Mouse (Mus musculus): Measurements from ENCODE around the gene Gm20388.

The Gm20388 gene

DNA sequence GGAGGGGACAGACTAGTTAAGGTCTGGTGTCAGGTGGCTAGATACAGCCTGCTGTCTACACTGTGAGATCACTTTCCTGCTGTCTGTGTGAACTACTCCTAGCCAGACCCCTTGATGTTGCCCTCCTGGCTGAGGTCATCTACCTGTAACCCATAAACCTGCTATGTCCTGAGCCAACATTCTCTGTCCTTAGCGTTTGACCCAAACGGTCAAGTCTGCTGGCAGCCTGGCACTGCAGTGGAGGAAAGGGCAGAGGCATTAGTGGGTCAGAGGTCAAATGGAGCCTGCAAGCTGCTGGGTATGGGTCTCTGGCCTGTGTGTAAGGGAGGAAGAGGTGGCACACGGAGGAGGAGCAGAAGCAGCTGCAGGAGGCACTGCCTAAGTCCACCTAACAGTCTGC lies 4362.2 kb downstream of the Gm20388 start:
- intact Hi-C loops (cut with DNase I) = no loop called here

DNA sequence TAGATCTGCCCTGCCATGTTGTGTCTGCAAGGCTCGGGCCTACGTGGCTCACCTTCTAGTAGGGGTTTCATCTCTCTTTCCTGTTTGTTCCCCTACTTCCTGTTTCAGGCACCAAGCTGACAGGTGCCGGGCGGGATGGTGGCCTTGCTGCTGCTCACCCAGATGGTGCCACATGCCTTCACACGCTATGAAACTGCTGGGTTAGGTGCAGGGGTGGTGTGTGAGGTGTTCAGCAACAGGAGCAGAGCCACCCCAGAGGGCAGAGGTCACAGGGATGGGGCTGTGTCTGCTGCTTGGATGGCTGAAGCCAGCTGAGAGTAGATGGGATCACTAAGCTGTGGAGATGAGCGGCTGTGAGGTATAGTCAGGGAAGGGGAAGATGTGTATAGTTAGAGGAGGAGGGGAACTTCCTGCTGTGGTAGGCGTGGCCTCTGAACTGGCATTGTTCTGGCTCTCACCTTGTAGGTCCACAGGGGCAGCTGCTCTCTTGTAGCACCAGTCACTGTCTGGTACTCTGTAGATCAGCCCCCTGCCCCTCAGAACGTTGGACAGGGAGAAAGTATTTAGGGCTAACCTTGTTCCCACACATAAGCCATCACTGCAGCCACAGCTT lies 4363.1 kb downstream of the Gm20388 start:
- intact Hi-C loops (cut with DNase I) = no loop called here

DNA sequence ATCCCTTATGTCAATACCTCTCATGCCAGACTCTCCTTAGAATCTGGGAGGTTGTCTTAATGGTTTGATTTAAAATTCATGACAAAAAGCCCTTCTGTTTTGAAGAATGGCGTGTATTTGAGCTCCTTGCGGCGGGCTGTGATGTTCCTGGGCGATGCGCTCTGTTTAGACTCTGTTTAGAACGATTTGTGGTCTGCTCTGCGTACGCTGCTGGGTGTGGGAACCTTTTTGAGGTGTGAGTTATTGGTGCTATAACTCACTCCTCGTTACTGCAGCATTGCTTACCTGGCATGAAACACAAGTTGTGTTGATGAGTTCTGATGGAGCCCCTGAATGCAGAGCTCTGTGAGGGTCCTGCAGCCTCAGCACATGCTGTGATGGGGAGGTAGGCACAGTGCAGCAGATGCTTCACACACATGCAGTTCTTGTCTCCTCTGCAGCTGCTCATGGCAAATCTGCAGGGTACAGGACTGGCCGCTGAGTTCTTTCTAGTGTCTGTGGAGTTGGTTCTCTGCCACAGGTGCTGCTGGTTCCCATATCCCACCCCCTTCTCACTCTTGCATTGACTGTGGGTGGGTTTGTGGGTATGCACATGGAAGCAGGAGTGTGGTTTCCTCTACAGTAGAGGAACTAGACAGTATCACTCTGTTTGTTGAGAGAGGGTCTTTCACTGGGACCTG lies 4363.9 kb downstream of the Gm20388 start:
- intact Hi-C loops (cut with DNase I) = no loop called here

DNA sequence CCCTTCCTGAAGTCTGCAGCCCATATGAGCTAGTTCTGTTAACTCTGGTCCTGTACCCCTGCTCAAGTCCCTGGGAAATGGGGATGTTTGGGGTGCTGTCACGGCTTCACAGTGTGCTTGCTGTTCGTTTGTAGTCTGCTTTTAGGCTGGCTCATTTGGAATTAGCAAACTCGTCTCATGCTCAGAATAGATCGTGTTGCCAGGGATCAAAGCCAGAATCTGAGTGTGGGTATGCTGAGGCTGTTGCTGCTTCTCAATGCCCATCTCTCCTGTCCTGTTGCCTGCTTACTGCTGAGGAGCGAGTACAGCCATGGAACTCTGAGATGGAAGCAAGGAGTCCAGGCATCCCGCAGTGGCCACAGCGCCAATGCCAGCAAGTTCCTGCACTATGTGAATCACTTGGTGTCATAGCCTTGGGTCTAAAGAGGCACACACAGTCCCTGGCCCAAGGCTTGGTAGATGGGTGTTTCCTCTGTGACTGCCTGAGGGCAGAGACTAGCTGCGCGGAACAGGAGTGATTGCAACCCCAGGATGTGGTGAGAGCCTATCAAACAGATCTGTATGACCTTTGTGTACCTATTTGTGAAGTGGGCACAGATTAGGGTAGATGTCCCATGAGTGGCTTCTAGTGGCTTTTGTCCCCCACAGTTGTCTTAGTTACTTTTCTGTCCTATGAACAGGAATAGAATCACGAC lies 4364.9 kb downstream of the Gm20388 start:
- intact Hi-C loops (cut with DNase I) = no loop called here

DNA sequence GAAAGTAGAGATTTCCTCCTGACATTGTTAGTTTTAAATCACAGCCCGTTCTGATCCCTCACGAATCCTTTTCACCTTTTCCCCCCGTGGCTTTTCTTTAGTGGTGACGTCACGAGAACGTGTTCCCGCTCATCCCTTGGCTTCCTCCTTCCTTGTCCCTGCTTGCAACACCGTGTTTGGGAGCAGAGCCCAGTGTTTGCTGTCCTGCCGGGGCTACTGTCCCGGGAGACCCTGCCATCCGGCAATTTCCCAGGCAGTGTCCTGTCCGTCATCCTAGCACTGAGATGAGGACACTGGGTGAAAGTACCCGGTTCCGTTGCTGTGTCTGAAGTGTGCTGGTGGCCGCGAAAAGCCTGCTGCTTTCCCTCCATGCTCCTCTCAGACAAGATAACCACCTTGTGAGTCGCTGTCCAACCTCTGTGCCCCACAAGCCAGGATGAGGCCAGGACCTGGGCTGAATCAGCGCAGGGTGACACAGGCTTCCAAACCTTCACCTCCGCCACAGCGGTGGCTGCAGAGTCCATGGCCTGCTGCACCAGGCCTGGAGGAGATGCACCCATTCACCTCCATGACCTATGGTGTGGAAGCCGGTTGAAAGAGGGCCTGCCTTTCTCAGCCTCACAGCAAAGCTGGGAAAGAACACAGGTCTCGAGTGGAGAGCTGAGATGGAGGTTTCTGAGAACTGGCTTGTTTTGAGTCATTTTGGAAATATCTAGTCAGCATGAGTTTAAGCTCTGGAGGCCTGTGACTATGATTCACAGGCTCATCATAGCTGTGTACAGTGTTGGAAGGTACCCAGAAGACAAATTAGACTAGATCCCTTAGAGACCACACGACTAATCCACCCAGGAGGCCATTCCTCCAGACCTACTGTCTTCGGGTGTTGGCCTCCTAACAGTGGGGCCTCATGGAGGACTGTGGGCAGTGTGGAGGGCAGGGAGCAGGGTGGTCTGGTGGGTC lies 4367.6 kb downstream of the Gm20388 start:
- intact Hi-C loops (cut with DNase I) = no loop called here

DNA sequence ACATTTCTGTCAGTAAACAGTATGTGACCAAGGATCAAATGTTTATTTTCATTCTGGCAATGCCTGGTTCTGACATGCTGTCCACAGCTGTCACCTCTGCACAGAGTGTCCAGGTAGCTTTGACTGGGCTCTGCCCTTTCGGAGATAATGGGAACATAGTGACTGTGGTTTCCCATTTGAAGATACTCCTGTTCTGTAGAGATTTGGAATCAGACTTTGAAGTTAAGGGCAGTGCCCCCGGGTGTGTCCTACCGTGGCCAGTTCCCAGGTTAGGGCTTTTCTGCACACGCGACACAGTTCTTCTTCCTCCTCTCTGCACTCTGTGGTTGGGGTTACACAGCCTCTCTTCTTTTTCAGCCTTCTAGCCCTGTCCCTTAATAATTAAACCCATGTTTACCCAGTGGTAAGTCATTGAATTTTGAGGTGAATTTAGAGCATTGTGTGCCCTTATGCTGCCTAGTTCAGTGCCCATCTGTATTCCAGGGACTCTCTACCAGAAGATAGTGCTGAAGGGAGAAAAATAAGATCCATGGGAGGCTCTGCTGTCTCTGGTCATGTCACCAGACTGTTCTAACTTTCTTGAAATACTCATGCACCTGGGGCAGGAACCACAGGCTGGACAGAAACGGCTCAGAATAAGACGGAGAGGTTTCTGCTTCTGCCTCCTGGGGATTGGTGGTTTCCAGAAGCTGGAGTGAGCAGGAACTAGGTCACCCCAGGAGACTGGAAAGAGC lies 4368.5 kb downstream of the Gm20388 start:
- intact Hi-C loops (cut with DNase I) = no loop called here

DNA sequence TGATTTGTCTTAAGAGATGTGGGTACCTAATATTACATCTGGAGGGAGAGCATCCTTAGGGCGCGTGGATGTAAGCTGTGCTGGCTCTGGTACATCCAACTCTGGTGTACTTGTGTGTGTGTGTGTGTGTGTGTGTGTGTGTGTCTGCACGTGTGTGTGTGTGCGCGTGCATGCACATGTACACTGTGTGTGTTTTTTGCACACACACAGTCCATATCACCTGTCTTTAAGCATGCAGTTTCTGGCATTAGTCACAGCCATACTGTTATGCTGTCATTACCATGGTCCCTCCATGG lies 4369.0 kb downstream of the Gm20388 start:
- intact Hi-C loops (cut with DNase I) = no loop called here

DNA sequence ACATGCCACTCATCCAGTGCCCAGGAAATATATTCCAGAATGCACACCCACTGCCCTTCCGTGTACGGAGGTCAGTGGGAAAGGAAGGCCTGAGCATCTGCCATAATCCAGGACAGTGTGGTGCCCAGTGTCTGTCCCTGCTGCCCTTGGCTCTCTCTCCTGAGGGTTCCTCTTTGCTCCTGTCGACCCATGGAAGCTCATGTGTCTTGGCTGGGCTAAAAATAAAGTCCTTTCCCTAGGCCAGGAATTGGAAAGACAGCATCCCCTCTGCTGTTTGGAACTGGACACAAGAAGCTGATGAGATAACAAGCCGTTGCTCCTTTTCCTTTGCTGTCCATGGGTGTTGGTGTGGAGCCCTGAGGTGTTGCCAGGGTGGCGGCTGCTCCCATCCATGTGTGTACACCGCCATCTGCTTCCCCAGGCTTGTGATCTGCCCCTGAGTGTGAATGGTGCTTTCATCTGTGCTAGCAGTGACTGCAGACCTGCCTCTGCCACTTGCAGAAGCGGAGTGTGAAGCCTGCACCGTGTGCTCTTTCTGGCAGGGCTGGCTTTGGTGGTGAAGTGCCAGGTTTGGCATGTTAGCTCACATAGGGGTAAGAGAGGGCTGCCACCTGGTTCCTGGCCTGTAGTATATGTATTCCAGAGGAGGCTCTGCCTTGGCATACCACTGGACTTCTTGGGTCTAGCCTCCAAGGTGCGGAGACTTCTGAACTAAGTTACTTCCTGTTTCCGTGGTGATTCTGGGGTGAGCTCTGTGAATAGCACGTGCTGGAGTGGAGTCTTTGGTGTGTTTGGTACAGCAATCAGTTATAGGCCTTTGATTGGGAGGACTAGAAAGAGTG lies 4371.3 kb downstream of the Gm20388 start:
- intact Hi-C loops (cut with DNase I) = no loop called here

DNA sequence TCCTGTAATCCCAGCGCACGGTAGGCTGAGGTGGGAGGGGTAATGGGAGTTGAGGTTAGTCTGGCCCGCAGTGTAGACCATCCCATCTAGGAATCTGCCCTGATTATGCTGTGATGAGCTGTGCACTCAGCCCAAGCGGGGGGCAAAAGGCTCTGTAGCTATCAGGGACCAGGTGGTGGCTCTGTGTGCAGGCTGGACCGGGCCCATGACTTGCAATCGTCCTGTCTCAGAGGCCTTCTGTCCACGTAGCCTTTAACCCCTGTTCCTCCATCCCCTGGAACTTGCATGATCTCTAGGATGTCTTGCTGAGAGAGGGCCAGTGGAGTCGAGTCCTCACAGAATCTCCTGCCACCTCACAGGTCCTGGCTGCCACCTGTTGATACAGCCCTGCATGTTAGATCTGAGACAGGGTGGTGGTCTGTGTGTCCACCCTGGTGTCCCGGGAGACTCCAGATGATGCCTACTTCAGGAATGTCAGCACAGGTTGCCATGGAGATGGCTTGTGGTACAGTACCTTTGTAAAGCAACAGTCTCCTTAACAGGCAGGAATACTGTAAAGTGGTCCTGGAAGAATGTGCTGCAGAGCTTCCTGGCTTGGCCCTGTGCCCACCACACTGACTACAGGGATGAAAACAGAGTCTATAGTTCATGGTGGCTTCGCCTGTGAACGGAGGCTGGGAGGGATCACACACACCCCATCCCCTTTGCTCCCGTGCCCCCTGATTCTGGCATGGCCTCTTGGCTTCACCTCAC lies 4372.4 kb downstream of the Gm20388 start:
- intact Hi-C loops (cut with DNase I) = no loop called here

DNA sequence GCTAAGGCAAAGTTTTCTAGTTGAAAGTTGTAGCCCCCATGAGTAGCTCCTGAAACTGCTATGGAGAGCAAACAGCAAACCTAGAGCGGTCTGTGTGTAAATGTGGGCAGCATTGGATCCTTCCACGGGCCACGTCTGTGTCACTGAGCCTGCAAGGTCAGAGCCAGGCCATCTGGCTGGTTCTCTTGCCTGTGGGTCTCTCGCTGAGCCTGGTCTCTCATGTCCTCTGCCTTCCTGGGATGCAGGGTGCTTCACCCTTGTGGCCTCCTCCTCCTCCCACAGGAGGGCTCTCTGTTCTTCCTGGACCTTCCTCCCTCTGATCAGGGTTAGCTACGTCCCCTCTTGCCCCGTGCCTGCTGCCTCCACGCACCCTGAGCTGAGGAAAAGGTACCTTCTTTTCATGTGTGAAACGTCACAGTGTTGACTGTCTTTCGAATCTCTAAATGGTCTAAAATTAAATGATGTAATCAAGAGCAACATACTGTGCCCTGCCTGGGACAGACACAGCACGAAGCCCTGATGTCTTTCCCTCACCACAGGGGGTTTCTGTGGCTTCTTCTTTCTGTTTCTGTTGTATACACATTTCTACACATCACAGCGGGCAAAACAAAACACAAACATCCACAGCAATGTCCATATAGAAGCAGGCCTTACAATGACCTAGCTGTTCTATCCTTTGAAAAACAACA lies 4373.1 kb downstream of the Gm20388 start:
- intact Hi-C loops (cut with DNase I) = no loop called here

DNA sequence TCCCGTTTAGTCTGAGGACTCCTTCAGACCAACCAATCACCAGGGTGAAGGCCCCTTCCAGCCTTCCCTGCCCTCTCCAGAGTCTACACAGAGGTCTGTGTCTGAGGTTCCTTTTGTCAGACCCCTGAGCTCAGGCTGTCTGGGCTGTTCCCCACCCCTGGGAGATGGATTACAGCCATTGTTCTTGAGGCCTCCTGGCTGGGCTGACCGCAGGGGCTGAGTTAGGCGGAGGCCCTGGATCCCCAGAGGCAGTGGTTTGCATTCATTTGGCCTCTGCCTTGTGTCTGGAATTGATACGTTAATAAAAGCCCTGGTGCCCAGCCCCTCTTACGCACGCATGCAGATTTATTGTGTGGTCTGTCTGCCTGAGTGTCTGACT lies 4373.7 kb downstream of the Gm20388 start:
- intact Hi-C loops (cut with DNase I) = no loop called here

DNA sequence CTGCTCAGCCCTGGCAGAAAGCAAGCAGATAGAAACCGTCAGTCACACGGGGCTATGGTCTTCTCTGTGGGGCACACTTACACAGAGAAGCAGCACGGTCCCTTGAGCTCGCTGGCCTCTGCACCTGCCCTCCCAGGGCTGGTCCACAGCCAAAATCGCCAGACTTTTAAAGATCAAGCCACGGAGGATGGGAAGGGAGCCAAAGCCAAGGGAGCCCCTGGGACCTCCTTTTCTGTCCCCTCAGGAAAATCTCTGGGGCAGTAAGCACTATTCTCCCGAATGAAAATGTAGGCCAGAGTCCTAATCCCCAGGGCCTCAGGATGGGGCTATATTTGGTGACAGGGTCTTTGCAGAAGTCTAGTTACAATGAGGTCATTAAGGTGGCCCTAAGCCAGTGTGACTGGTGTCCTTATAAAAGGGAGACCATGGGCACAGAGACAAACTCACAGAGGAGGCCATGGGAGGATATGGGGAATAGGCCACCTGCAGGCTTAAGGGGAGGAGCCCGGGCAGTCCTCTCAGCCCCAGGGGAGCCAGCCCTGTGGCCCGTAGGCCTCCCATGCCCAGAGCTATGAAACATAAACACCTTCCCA lies 4374.4 kb downstream of the Gm20388 start:
- intact Hi-C loops (cut with DNase I) = no loop called here

DNA sequence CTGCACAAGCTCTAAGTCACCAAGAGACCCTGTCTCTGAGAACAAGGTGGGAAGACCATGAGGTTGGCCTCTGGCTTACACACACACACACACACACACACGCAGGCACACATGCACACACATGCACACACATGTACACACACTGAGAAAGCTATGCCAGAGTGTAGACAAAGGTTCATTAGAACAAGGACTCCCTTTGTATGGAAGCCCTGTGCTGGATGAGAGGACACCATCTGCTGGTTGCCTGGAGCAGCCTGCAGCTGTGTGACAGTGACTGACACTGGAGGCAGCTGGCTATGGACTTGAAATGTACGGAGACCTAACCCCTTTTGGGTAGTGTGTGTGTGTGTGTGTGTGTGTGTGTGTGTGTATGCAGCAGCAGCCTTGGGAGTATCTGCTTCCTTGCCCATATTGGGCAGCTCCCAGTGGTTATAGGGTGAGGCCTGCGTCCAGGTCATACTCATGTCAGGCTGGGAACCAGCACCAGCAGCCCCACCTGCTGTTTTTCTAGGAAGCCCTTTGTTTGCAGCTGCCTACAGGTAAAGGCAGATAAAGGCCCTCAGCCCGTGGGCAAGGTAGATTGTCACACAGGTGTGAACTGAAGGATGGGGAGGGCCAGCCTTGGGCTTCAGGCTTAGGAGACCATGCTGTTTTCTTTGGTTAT lies 4376.0 kb downstream of the Gm20388 start:
- intact Hi-C loops (cut with DNase I) = no loop called here

DNA sequence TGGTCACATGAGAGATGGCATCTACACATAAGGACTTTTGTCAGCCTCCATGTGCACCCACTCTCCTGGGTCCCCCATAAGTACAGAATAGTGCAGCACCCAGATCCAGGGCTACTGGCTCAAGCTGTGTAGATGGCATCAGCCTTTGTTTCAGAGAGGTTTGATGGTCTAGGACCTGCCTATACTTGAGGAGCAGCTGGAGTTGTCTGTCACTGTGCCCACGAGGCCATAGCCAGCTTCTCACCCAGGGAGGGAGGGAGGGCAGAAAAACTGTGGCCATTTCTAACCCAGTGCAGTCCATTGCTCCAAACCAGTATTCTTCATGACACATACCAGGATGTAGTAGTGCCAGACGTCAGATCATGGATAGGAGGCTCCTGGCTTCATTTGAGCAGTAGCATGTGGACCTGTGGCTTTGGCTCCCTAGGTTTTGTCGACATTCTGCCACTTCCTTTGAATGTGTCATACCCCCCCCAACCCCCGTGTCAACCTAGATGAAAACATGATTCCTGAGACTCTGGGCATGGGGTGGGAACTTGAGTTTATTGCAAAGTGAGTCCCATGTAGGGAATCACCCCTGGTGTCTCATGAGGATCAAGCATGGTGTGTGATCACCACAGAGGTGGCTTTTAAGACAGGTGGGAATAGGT lies 4377.7 kb downstream of the Gm20388 start:
- intact Hi-C loops (cut with DNase I) = no loop called here

DNA sequence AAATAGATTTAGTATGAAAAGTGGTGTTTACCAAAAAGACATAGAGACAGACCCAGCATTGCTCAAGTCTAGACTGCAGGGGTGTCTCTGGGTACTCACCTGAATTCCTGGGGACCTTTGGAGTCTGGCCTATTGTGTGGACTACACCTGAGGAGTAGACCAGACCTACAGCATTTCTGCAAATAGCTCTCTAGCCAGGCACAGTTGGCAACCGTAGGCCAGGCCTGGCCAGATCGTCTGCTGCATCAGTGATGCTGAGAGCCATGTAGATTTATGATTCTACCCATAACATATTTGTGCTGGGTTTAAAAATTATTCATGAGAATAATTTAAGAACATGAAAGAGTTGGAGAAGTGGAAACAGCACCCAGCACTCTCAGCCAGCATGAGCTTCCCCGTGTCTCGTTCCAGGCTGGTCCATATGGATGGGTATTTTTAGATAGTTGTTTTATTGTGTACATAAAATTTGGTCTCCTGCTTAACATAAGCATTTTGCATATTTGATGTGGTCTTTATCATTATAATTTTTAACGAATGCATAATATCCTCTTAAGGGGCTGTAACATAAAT lies 4378.9 kb downstream of the Gm20388 start:
- intact Hi-C loops (cut with DNase I) = no loop called here

DNA sequence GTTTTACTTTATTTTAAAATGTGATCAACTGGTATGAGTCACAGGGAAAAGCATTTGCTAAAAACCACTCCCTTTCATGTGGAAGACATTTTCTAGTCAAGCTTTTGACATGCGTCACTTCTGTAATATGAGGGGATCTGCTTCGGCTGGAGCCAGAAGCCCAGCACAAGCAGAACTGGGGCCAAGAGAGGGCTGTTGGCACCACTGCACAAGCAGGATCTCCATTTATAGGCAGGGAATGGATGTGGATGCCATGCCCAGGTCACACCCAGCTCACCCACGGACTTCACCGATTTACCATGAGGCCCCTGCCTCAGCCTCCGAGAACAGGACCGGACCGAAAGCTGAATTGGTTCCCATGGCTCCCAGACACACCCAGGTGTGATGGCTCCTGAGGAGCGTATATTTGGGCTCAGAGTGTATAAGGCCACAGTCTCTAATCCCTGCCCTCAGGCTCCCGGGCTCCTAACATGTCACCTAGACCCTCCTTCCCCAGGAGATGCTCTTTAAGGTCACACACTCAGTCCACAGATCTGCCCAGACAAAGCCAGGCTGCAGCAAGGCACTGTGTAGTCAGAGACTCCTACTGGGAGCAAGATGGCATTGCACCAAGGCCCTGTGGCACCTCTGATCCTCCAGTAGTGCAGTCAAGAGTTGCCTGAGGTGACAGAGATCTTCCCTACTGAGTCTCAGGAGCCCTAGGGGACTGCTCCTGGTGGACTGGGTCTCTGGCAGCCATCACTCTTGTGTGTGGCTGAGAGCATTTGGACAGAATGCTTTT lies 4380.5 kb downstream of the Gm20388 start:
- intact Hi-C loops (cut with DNase I) = no loop called here

Measured in adrenal gland (tissue).